Mouse (Mus musculus) brain, embryonic 14.5 days (tissue): ENCODE results near the gene Rrp9.

Experiments used
- CTCF ChIP-seq: fragments of 200-500 bp; IDR thresholded peaks from 2 replicates; pipeline ENCODE4 v1.5.1; 2012; ENCODE audit warnings: inconsistent platforms, mild to moderate bottlenecking, moderate library complexity, borderline replicate concordance; ENCODE audit not compliant: insufficient read depth, insufficient read length; ENCODE audit errors: extremely low read depth
- POLR2A ChIP-seq: fragments of 200-500 bp; IDR thresholded peaks from 2 replicates; pipeline ENCODE4 v1.6.1; 2012; ENCODE audit warnings: mild to moderate bottlenecking, inconsistent platforms, borderline replicate concordance; ENCODE audit not compliant: poor library complexity, insufficient read depth, insufficient read length, severe bottlenecking; ENCODE audit errors: extremely low read depth

- TF ChIP-seq CTCF (no peak), POLR2A (no peak)
Observed at GRCm38 (mm10) chr9:106485076-106485475, 9.3 kb downstream of the Rrp9 start.
